ENCODE assay signal across 1 mouse cellular context in the genomic region with DNA sequence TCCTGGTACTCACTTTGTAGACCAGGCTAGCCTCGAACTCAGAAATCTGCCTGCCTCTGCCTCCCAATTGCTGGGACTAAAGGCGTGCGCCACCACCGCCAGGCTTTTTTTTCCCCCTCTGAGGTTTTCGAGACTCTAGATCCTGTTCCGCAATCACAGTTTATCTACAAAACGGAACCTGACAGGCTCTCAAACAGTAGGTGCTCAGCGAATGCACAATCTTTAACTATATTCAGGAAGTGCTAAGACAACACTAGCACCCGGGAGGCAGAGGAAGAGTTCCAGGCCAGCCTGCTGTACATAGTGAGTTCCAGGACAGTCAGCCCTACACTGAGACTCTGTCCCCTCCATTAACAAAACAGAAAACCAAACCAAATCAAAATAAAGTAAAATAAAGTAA.
TF ChIP-seq lines count a peak whose summit lies in the region.

No protein-coding gene starts in this region.

TF ChIP-seq in CH12.LX, 34 proteins besides CTCF, POLR2A, EP300 and RAD21:
- TF ChIP-seq MEF2A (IDR thresholded peaks at IDR 0.05; ENCODE audit: borderline replicate concordance, low read depth, low read length) (no peak), KAT2A (IDR thresholded peaks at IDR 0.05; ENCODE audit: insufficient replicate concordance, low read length) (no peak), ZNF384 (IDR thresholded peaks at IDR 0.05; ENCODE audit: low read depth, low read length) (no peak), ZMIZ1 (IDR thresholded peaks at IDR 0.05; ENCODE audit: low read depth, low read length) (no peak), NRF1 (IDR thresholded peaks at IDR 0.05; ENCODE audit: low read depth, low read length) (no peak), MAFK (IDR thresholded peaks at IDR 0.05; ENCODE audit: insufficient replicate concordance, low read length) (no peak), ZKSCAN1 (IDR thresholded peaks at IDR 0.05; ENCODE audit: borderline replicate concordance, low read depth, low read length) (no peak), ELF1 (IDR thresholded peaks at IDR 0.05; ENCODE audit: low read depth, low read length) (no peak), MXI1 (IDR thresholded peaks at IDR 0.05; ENCODE audit: low read depth, low read length) (no peak), ETS1 (conservative IDR thresholded peaks at IDR 0.05; ENCODE audit: low read depth, low read length) (no peak), GABPA (IDR thresholded peaks at IDR 0.05; ENCODE audit: insufficient replicate concordance, low read depth, low read length) (no peak), RCOR1 (conservative IDR thresholded peaks at IDR 0.05; ENCODE audit: low read depth, low read length) (no peak), TBP (conservative IDR thresholded peaks at IDR 0.05; ENCODE audit: low read depth, low read length) (no peak), USF1 (IDR thresholded peaks at IDR 0.05; ENCODE audit: low read depth, low read length) (no peak), E2F4 (IDR thresholded peaks at IDR 0.05; ENCODE audit: insufficient replicate concordance, low read depth, low read length) (no peak), CHD2 (IDR thresholded peaks at IDR 0.05; ENCODE audit: low read length) (no peak), SMC3 (IDR thresholded peaks at IDR 0.05; ENCODE audit: low read depth, low read length) (no peak), NELFE (IDR thresholded peaks at IDR 0.05; ENCODE audit: low read depth, low read length) (no peak), JUND (conservative IDR thresholded peaks at IDR 0.05; ENCODE audit: low read depth, low read length) (no peak), POLR2AphosphoS2 (IDR thresholded peaks at IDR 0.05; ENCODE audit: low read depth, low read length) (no peak)
